Mouse (Mus musculus): ENCODE data around the gene Fastkd5. TPM values are rescaled to one million over a fixed set of nuclear protein-coding genes. Genes with fewer than 3 reads are reported as not detected.
A peak's percentile ranks its signal among the peaks of the same experiment; 100 is the strongest.

Fastkd5 gene
- polyA plus RNA-seq, 1 experiment: 6.9 TPM

GRCm38 (mm10) chr2:130634006-130634738 is 4.3 kb upstream of the Fastkd5 start:
- H3K27me3 ChIP-seq (ENCODE audit: control insufficient read depth, insufficient read depth, insufficient read length): no peaks in the 10 kb centered on the region
- TF ChIP-seq CTCF (IDR thresholded peaks at IDR 0.05; ENCODE audit: control insufficient read depth, insufficient read depth, insufficient read length) (no peak), CEBPB (IDR thresholded peaks at IDR 0.05; ENCODE audit: low read depth) (no peak), FOSL1 (IDR thresholded peaks at IDR 0.05; ENCODE audit: insufficient read depth, low read length, poor library complexity, severe bottlenecking) (no peak), MYOG (IDR thresholded peaks at IDR 0.05; ENCODE audit: control insufficient read depth, extremely low read depth, insufficient read length) (no peak), MAX (IDR thresholded peaks at IDR 0.05) (no peak), MYOD1 (IDR thresholded peaks at IDR 0.05; ENCODE audit: control insufficient read depth, insufficient read length, low read depth) (no peak), USF1 (IDR thresholded peaks at IDR 0.05; ENCODE audit: low read depth) (no peak)
- H3K79me2 ChIP-seq (ENCODE audit: control insufficient read depth, insufficient read depth): peaks cover 11% of the 10 kb centered on the region
- peaks cover 6% of the 10 kb centered on the region for H3K79me3 ChIP-seq (ENCODE audit: low read depth)
- no peaks in the 10 kb centered on the region for H3K36me3 ChIP-seq (ENCODE audit: control insufficient read depth, insufficient read depth)
- H3K4me3 ChIP-seq (ENCODE audit: insufficient read depth, poor library complexity, severe bottlenecking): no peak overlapping the region
- no peak overlapping the region for H3ac ChIP-seq (ENCODE audit: control insufficient read depth, insufficient read length, low read depth)

- Histone ChIP-seq H3K79me2 (ENCODE audit: control insufficient read depth, insufficient read depth) (peaks cover 22% of the 10 kb centered on the region), H3K36me3 (ENCODE audit: control insufficient read depth, insufficient read depth) (no peaks in the 10 kb centered on the region), H3K27me3 (ENCODE audit: control insufficient read depth, insufficient read depth, insufficient read length) (no peaks in the 10 kb centered on the region), H3K79me3 (ENCODE audit: low read depth) (peaks cover 16% of the 10 kb centered on the region), H3K4me3 (ENCODE audit: insufficient read depth, poor library complexity, severe bottlenecking) (no peak overlapping the region), H3ac (ENCODE audit: control insufficient read depth, insufficient read length, low read depth) (no peak overlapping the region)
- TF ChIP-seq CTCF (IDR thresholded peaks at IDR 0.05; ENCODE audit: control insufficient read depth, insufficient read depth, insufficient read length): no peak
- TF ChIP-seq FOSL1 (IDR thresholded peaks at IDR 0.05; ENCODE audit: insufficient read depth, low read length, poor library complexity, severe bottlenecking): no peak
- no peak for TF ChIP-seq MAX (IDR thresholded peaks at IDR 0.05)
- TF ChIP-seq MYOG (IDR thresholded peaks at IDR 0.05; ENCODE audit: control insufficient read depth, extremely low read depth, insufficient read length): no peak
- no peak for TF ChIP-seq MYOD1 (IDR thresholded peaks at IDR 0.05; ENCODE audit: control insufficient read depth, insufficient read length, low read depth)
- TF ChIP-seq USF1 (IDR thresholded peaks at IDR 0.05; ENCODE audit: low read depth): no peak
- TF ChIP-seq CEBPB (IDR thresholded peaks at IDR 0.05; ENCODE audit: low read depth): no peak
These were observed 3.3 kb upstream of the Fastkd5 start for GRCm38 (mm10) chr2:130632887-130633675.

- TF ChIP-seq FOSL1 (IDR thresholded peaks at IDR 0.05; ENCODE audit: insufficient read depth, low read length, poor library complexity, severe bottlenecking): no peak
- TF ChIP-seq MYOG (IDR thresholded peaks at IDR 0.05; ENCODE audit: control insufficient read depth, extremely low read depth, insufficient read length): no peak
- no peak for TF ChIP-seq MYOD1 (IDR thresholded peaks at IDR 0.05; ENCODE audit: control insufficient read depth, insufficient read length, low read depth)
- no peak for TF ChIP-seq CEBPB (IDR thresholded peaks at IDR 0.05; ENCODE audit: low read depth)
- no peak for TF ChIP-seq MAX (IDR thresholded peaks at IDR 0.05)
- no peak for TF ChIP-seq USF1 (IDR thresholded peaks at IDR 0.05; ENCODE audit: low read depth)
- TF ChIP-seq CTCF (IDR thresholded peaks at IDR 0.05; ENCODE audit: control insufficient read depth, insufficient read depth, insufficient read length): no peak
- Histone ChIP-seq H3K27me3 (ENCODE audit: control insufficient read depth, insufficient read depth, insufficient read length) (no peaks in the 10 kb centered on the region), H3K79me3 (ENCODE audit: low read depth) (peaks cover 22% of the 10 kb centered on the region), H3K79me2 (ENCODE audit: control insufficient read depth, insufficient read depth) (peaks cover 28% of the 10 kb centered on the region), H3K4me3 (ENCODE audit: insufficient read depth, poor library complexity, severe bottlenecking) (no peak overlapping the region), H3K36me3 (ENCODE audit: control insufficient read depth, insufficient read depth) (peaks cover 6% of the 10 kb centered on the region), H3ac (ENCODE audit: control insufficient read depth, insufficient read length, low read depth) (no peak overlapping the region)
These were observed 2.6 kb upstream of the Fastkd5 start for GRCm38 (mm10) chr2:130632416-130632815.

GRCm38 (mm10) chr2:130629080-130629838 is 568 bp downstream of the Fastkd5 start:
- H3K79me2 ChIP-seq (ENCODE audit: control insufficient read depth, insufficient read depth): peaks cover 60% of the 10 kb centered on the region
- TF ChIP-seq USF1 (IDR thresholded peaks at IDR 0.05; ENCODE audit: low read depth) (no peak), CEBPB (IDR thresholded peaks at IDR 0.05; ENCODE audit: low read depth) (peak; percentile 26), MYOD1 (IDR thresholded peaks at IDR 0.05; ENCODE audit: control insufficient read depth, insufficient read length, low read depth) (no peak), MAX (IDR thresholded peaks at IDR 0.05) (peak; percentile 5), MYOG (IDR thresholded peaks at IDR 0.05; ENCODE audit: control insufficient read depth, extremely low read depth, insufficient read length) (no peak), CTCF (IDR thresholded peaks at IDR 0.05; ENCODE audit: control insufficient read depth, insufficient read depth, insufficient read length) (no peak), FOSL1 (IDR thresholded peaks at IDR 0.05; ENCODE audit: insufficient read depth, low read length, poor library complexity, severe bottlenecking) (no peak)
- H3ac ChIP-seq (ENCODE audit: control insufficient read depth, insufficient read length, low read depth): peak overlapping the region; percentile 98
- H3K27me3 ChIP-seq (ENCODE audit: control insufficient read depth, insufficient read depth, insufficient read length): no peaks in the 10 kb centered on the region
- H3K36me3 ChIP-seq (ENCODE audit: control insufficient read depth, insufficient read depth): peaks cover 30% of the 10 kb centered on the region
- peaks cover 48% of the 10 kb centered on the region for H3K79me3 ChIP-seq (ENCODE audit: low read depth)
- peak overlapping the region; percentile 99 for H3K4me3 ChIP-seq (ENCODE audit: insufficient read depth, poor library complexity, severe bottlenecking)

DNA sequence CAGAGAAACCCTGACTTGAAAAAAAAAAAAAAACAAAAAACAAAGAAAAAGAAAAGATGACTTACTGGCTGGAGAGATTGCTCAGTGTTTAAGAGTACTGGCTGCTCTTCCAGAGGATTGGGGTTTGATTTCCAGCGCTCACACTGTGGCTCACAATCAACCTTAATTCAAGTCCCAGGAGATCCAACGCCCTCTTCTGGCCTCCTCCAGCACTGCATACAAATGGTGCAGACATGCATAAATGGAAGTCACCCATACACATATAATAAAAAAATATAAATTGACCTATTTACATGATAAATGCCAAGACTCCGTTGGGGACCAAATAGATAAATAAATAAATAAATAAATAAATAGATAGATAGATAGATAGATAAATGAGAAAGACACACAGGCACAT is 1.4 kb downstream of the Fastkd5 start:
- Histone ChIP-seq H3ac (ENCODE audit: control insufficient read depth, insufficient read length, low read depth) (no peak overlapping the region), H3K79me2 (ENCODE audit: control insufficient read depth, insufficient read depth) (peaks cover 68% of the 10 kb centered on the region), H3K4me3 (ENCODE audit: insufficient read depth, poor library complexity, severe bottlenecking) (peak overlapping the region; percentile 99), H3K27me3 (ENCODE audit: control insufficient read depth, insufficient read depth, insufficient read length) (no peaks in the 10 kb centered on the region), H3K79me3 (ENCODE audit: low read depth) (peaks cover 56% of the 10 kb centered on the region), H3K36me3 (ENCODE audit: control insufficient read depth, insufficient read depth) (peaks cover 33% of the 10 kb centered on the region)
- no peak for TF ChIP-seq USF1 (IDR thresholded peaks at IDR 0.05; ENCODE audit: low read depth)
- TF ChIP-seq CTCF (IDR thresholded peaks at IDR 0.05; ENCODE audit: control insufficient read depth, insufficient read depth, insufficient read length): no peak
- TF ChIP-seq FOSL1 (IDR thresholded peaks at IDR 0.05; ENCODE audit: insufficient read depth, low read length, poor library complexity, severe bottlenecking): no peak
- no peak for TF ChIP-seq MYOG (IDR thresholded peaks at IDR 0.05; ENCODE audit: control insufficient read depth, extremely low read depth, insufficient read length)
- no peak for TF ChIP-seq MYOD1 (IDR thresholded peaks at IDR 0.05; ENCODE audit: control insufficient read depth, insufficient read length, low read depth)
- no peak for TF ChIP-seq CEBPB (IDR thresholded peaks at IDR 0.05; ENCODE audit: low read depth)
- TF ChIP-seq MAX (IDR thresholded peaks at IDR 0.05): no peak

Measured in C2C12 (cell line).